Mouse (Mus musculus) MEL (cell line): ENCODE results near the gene Ddx6. TPM values are rescaled to one million over a fixed set of nuclear protein-coding genes. Genes with fewer than 3 reads are reported as not detected.

ENCODE experiments used
- DNase-seq: peaks from one replicate; pipeline ENCODE4 v3.0.0; 2011; ENCODE audit warnings: low read depth, low spot score
- H3K27ac ChIP-seq: 2 replicates; pipeline ENCODE4 v1.5.1; 2012; ENCODE audit warnings: low read depth, mild to moderate bottlenecking, control low read depth, low read length, moderate library complexity; ENCODE audit not compliant: control insufficient read depth
- H3K27me3 ChIP-seq, 2 experiments: fragments of 150-350 bp in 1 of 2; sonication (generic) in 1 of 2; 2 replicates each; pipeline ENCODE4 v1.6.1; 2012; ENCODE audit warnings: low read length in 2 of 2, mild to moderate bottlenecking in 2 of 2, improper control_type of control experiment in 1 of 2, moderate library complexity in 1 of 2; ENCODE audit not compliant: insufficient read depth in 2 of 2, control insufficient read depth in 1 of 2
- H3K36me3 ChIP-seq, 2 experiments: 2 replicates each; pipeline ENCODE4 v1.6.1; 2012 to 2014; ENCODE audit warnings: low read length in 2 of 2, improper control_type of control experiment in 1 of 2, inconsistent platforms in 1 of 2, mild to moderate bottlenecking in 1 of 2; ENCODE audit not compliant: insufficient read depth in 2 of 2, control insufficient read depth in 1 of 2
- H3K4me1 ChIP-seq, 2 experiments: fragments of 150-350 bp in 1 of 2; sonication (generic) in 1 of 2; 2 replicates each; pipeline ENCODE4 v1.6.1; 2012; ENCODE audit warnings: low read length in 2 of 2, improper control_type of control experiment in 1 of 2, mild to moderate bottlenecking in 1 of 2; ENCODE audit not compliant: insufficient read depth in 2 of 2, control insufficient read depth in 1 of 2
- H3K4me3 ChIP-seq, 2 experiments: fragments of 150-350 bp in 1 of 2; sonication (generic) in 1 of 2; 2 replicates each; pipeline ENCODE4 v1.5.1; 2012; ENCODE audit warnings: low read depth in 2 of 2, low read length in 2 of 2, mild to moderate bottlenecking in 2 of 2, moderate library complexity in 2 of 2, control low read depth in 1 of 2, improper control_type of control experiment in 1 of 2; ENCODE audit not compliant: control insufficient read depth in 1 of 2, insufficient read depth in 1 of 2
- H3K79me2 ChIP-seq: 2 replicates; pipeline ENCODE4 v1.6.1; 2012; ENCODE audit warnings: mild to moderate bottlenecking, low read length, moderate library complexity; ENCODE audit not compliant: control insufficient read depth, poor library complexity, insufficient read depth
- H3K9ac ChIP-seq: 2 replicates; pipeline ENCODE4 v1.6.1; 2012; ENCODE audit warnings: low read depth, mild to moderate bottlenecking, control low read depth, low read length, moderate library complexity; ENCODE audit not compliant: control insufficient read depth, poor library complexity, severe bottlenecking
- H3K9me3 ChIP-seq: fragments of 150-350 bp; sonication (generic); replicated peaks from 2 replicates; pipeline ENCODE4 v1.6.1; 2012; ENCODE audit warnings: mild to moderate bottlenecking, low read length, improper control_type of control experiment, moderate library complexity; ENCODE audit not compliant: insufficient read depth
- BHLHE40 ChIP-seq: IDR thresholded peaks from 2 replicates; pipeline ENCODE4 v1.6.1; 2012; ENCODE audit warnings: low read depth, mild to moderate bottlenecking, inconsistent platforms, low read length, improper control_type of control experiment, borderline replicate concordance
- ETS1 ChIP-seq: IDR thresholded peaks from 2 replicates; pipeline ENCODE4 v1.6.1; 2012; ENCODE audit warnings: low read depth, mild to moderate bottlenecking, inconsistent platforms, low read length, improper control_type of control experiment, moderate library complexity
- GABPA ChIP-seq: IDR thresholded peaks from 2 replicates; pipeline ENCODE4 v1.6.1; 2012; ENCODE audit warnings: low read depth, mild to moderate bottlenecking, inconsistent platforms, low read length, improper control_type of control experiment, moderate library complexity
- HCFC1 ChIP-seq: IDR thresholded peaks from 2 replicates; pipeline ENCODE4 v1.6.1; 2012; ENCODE audit warnings: low read depth, mild to moderate bottlenecking, inconsistent platforms, low read length, improper control_type of control experiment, moderate library complexity
- MAX ChIP-seq: IDR thresholded peaks from 2 replicates; pipeline ENCODE4 v1.6.1; 2011; ENCODE audit warnings: low read length, improper control_type of control experiment
- MAZ ChIP-seq: IDR thresholded peaks from 2 replicates; pipeline ENCODE4 v1.6.1; 2012; ENCODE audit warnings: low read depth, mild to moderate bottlenecking, inconsistent platforms, low read length, improper control_type of control experiment
- MEF2A ChIP-seq: IDR thresholded peaks from 2 replicates; pipeline ENCODE4 v1.6.1; 2014; ENCODE audit warnings: low read depth, mild to moderate bottlenecking, inconsistent platforms, low read length, improper control_type of control experiment; ENCODE audit not compliant: poor library complexity, insufficient replicate concordance, severe bottlenecking; ENCODE audit errors: extremely low read depth
- MYC ChIP-seq: IDR thresholded peaks from 2 replicates; pipeline ENCODE4 v1.6.1; 2011; ENCODE audit warnings: low read depth, mild to moderate bottlenecking, low read length, improper control_type of control experiment, moderate library complexity
- POLR2AphosphoS5 ChIP-seq: IDR thresholded peaks from 2 replicates; pipeline ENCODE4 v1.6.1; 2012; ENCODE audit warnings: low read depth, borderline replicate concordance, mild to moderate bottlenecking, inconsistent platforms, low read length, moderate library complexity, mixed read lengths
- RAD21 ChIP-seq: IDR thresholded peaks from 2 replicates; pipeline ENCODE4 v1.6.1; 2011; ENCODE audit warnings: mild to moderate bottlenecking, low read depth, low read length, improper control_type of control experiment
- RCOR1 ChIP-seq: IDR thresholded peaks from 2 replicates; pipeline ENCODE4 v1.6.1; 2012; ENCODE audit warnings: low read depth, mild to moderate bottlenecking, inconsistent platforms, low read length, improper control_type of control experiment
- SMC3 ChIP-seq: IDR thresholded peaks from 2 replicates; pipeline ENCODE4 v1.6.1; 2011; ENCODE audit warnings: low read depth, low read length, improper control_type of control experiment
- UBTF ChIP-seq: IDR thresholded peaks from 2 replicates; pipeline ENCODE4 v1.6.1; 2012; ENCODE audit warnings: low read depth, mild to moderate bottlenecking, inconsistent platforms, low read length, improper control_type of control experiment, moderate library complexity, borderline replicate concordance; ENCODE audit not compliant: insufficient read depth
- USF2 ChIP-seq, 2 experiments: IDR thresholded peaks; 2 replicates each; pipeline ENCODE4 v1.6.1; 2011 to 2012; ENCODE audit warnings: improper control_type of control experiment in 2 of 2, low read length in 2 of 2, borderline replicate concordance in 1 of 2, inconsistent platforms in 1 of 2, low read depth in 1 of 2, mild to moderate bottlenecking in 1 of 2; ENCODE audit not compliant: insufficient read depth in 1 of 2
- ZC3H11A ChIP-seq: IDR thresholded peaks from 2 replicates; pipeline ENCODE4 v1.6.1; 2012; ENCODE audit warnings: low read depth, mild to moderate bottlenecking, inconsistent platforms, low read length, improper control_type of control experiment
- ZKSCAN1 ChIP-seq: IDR thresholded peaks from 2 replicates; pipeline ENCODE4 v1.6.1; 2012; ENCODE audit warnings: low read depth, mild to moderate bottlenecking, inconsistent platforms, low read length, improper control_type of control experiment, moderate library complexity
- ZMIZ1 ChIP-seq: IDR thresholded peaks from 2 replicates; pipeline ENCODE4 v1.6.1; 2012; ENCODE audit warnings: low read depth, mild to moderate bottlenecking, inconsistent platforms, low read length, improper control_type of control experiment, moderate library complexity
- ZNF384 ChIP-seq: IDR thresholded peaks from 2 replicates; pipeline ENCODE4 v1.6.1; 2012; ENCODE audit warnings: low read depth, mild to moderate bottlenecking, inconsistent platforms, low read length, improper control_type of control experiment
- polyA plus RNA-seq, 2 experiments: library from polyadenylated mRNA; stranded (reverse) in 1 of 2; unstranded in 1 of 2; fragments of >175 nt in 1 of 2; fragments of >200 nt in 1 of 2; gene quantifications; 2 replicates each; pipeline versions ENCODE4 v1.2.1 to v1.2.4; 2012; ENCODE audit warnings: low replicate concordance in 2 of 2, low read depth in 1 of 2; ENCODE audit not compliant: insufficient read length in 2 of 2, insufficient read depth in 1 of 2, missing spikeins in 1 of 2
- total RNA-seq: library from RNA; depleted of rRNA; stranded (reverse); fragments of 300-350 nt; gene quantifications from 2 replicates; pipeline ENCODE4 v1.2.3, GENCODE M21; 2012

Ddx6 gene
- total and polyA plus RNA-seq, 3 experiments, result 35.9 to 96.5 (median 41.9) TPM

GRCm38 (mm10) chr9:44600801-44601200, 3.9 kb upstream of the Ddx6 start:
- DNase-seq, result no peak
- no peak overlapping the region for H3K9ac ChIP-seq
- peaks cover 0 to 6% of the 10 kb centered on the region in 2 experiments; a peak in 2 of 4 replicates for H3K36me3 ChIP-seq
- H3K27ac ChIP-seq, result no peak overlapping the region
- peaks cover 29% of the 10 kb centered on the region for H3K79me2 ChIP-seq
- H3K4me3 ChIP-seq, result no peak overlapping the region
- no peaks in the 10 kb centered on the region for H3K9me3 ChIP-seq
- TF ChIP-seq BHLHE40 (no peak), MAZ (no peak), UBTF (no peak), HCFC1 (no peak), RAD21 (no peak), RCOR1 (no peak), MEF2A (no peak), GABPA (no peak), MYC (no peak), MAX (no peak), POLR2AphosphoS5 (no peak), SMC3 (no peak)
- peaks cover 4 to 5% of the 10 kb centered on the region in 2 experiments; a peak in 2 of 4 replicates for H3K4me1 ChIP-seq
- H3K27me3 ChIP-seq, result no peaks in the 10 kb centered on the region

DNA sequence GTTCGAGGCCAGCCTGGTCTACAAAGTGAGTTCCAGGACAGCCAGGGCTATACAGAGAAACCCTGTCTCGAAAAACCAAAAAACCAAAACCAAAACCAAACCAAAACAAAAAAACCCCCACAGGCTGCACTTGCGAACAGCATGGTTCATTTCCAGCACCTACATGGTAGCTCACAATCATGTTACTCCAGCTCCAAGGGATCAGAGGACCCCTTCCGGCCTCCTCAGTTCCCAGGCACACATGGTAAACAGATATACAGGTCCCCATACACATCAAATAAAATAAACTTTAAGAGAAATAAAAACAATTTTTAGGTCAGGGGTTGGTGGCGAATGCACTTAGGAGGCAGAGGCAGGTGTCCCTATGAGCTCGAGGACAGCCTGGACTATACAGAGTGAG, 1.9 kb upstream of the Ddx6 start:
- Histone ChIP-seq H3K36me3 (peaks cover 8 to 18% of the 10 kb centered on the region in 2 experiments), H3K79me2 (peaks cover 42% of the 10 kb centered on the region), H3K27me3 (no peaks in the 10 kb centered on the region), H3K9ac (peak overlapping the region; percentile 99), H3K27ac (peak overlapping the region; percentile 48), H3K4me1 (peaks cover 5 to 12% of the 10 kb centered on the region in 2 experiments; a peak in 3 of 4 replicates), H3K4me3 (peak overlapping the region; percentile 61 to 89), H3K9me3 (no peaks in the 10 kb centered on the region)
- no peak for DNase-seq
- TF ChIP-seq BHLHE40, result no peak
- TF ChIP-seq POLR2AphosphoS5, result no peak
- TF ChIP-seq ZMIZ1, result no peak
- TF ChIP-seq ZKSCAN1, result no peak
- TF ChIP-seq SMC3, result no peak
- no peak for TF ChIP-seq ZC3H11A
- TF ChIP-seq USF2 (IDR thresholded peaks at IDR 0.05; ENCODE audit: borderline replicate concordance in 1 of 2, insufficient read depth in 1 of 2, low read depth in 1 of 2, low read length in 2 of 2), result no peak
- no peak for TF ChIP-seq UBTF
- no peak for TF ChIP-seq ETS1
- no peak for TF ChIP-seq ZNF384
